Mouse (Mus musculus) right cerebral cortex, postnatal 14 days (tissue): ENCODE results near the gene Npy.

Experiments
- DNase-seq: peaks from one replicate; pipeline ENCODE4 v3.0.0; 2022

Npy gene

DNA sequence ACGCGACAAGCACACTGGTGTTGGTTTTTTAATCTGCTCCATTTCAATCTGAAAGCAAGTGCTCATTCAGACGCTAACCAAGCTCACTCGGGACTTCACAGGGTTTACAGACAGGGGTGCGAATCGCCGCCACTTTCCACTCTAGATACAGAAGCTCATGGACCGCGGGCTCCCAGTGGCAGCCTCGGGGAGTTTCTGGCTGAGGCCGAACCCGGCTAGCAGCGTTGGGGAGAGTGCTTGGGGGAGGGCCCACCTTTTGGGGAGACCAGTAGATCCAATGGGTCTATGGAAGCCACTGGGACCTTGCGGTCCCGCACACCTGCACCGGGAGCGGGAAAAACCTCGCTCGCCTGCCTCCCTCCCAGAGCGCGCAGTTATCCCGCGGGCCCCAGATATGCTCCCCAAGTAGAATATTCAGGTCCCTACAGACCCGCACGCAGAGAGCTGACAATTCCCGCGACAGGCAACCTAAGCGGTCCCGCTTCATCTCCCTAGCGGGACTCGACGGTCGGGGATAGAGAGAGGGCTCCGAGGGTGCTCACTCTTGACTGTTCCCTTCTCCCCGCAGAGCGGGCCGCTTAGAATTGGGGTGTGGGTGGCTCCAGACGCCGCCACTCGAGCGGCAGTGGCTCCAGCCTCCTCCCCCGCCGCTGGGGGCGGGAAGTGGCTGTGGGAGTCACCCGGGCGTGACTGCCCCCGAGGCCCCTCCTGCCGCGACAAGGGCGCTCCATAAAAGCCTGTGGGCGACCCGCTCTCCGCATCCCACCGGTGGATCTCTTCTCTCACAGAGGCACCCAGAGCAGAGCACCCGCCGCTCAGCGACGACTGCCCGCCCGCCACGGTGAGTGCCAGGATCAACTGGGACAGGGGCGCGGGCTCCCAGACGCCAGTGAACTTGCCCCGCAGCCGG lies at the start of gene Npy:
TSS of gene Npy (plus strand) at position 750 of the 910 bp plus-strand sequence.
- peak; percentile 18 for DNase-seq

DNA sequence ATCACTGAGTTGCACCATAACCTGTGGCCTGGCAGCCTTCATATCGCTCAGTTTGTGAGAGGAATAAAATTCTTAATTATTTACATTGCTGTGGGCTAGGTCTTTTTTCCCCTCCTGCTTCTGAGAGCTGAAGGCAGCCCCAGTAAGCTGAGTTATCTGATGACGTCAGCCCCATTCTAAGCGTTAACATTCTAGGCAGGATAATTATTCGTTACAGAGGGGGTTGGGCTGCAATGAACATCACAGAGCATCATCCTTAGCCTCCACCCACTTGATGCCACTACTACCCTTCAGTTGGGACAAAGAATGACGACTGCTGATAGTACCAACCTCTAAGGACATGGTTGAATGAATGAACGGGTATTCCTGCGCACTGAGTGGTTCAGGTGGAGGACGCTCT lies 47.5 kb upstream of the Npy start:
- no peak for DNase-seq

DNA sequence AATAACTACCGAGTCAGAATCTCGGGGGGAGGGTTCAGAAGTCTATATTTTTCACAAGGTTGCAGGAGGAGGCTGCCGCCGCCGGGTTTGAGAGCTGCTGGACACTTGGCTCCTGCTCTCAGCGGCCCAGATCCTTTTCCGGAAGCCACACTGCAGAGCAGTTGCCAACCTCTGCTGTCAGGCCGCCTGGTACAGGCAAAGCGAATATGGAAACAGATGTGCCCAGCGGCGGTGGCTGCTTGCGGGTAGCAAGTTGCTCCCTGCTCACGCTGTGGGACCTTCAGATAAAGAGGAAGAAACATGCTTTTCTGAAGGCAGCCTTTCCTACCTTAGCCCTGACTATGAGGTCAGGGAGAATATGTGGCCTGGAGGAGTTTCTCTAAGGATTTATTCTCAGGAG lies 44.4 kb upstream of the Npy start:
- DNase-seq, result no peak

DNA sequence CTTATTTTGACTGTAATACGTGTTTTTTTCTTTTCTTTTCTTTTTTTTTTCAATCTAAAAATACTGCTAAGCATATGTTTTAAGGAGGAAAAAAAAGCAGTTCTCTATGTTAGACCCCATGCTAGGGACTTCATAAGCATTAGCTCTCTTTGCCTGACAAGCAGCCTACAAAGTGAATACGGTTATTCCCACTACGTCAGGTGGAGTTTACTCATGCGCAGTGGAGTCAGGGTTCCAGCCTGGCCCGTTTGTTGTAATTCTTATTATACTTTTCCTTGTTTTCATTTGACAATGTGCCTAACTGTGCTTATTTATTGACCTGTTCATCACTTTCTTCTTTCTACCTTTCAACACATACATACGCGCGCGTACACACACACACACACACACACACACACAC lies 43.8 kb upstream of the Npy start:
- DNase-seq, result no peak

DNA sequence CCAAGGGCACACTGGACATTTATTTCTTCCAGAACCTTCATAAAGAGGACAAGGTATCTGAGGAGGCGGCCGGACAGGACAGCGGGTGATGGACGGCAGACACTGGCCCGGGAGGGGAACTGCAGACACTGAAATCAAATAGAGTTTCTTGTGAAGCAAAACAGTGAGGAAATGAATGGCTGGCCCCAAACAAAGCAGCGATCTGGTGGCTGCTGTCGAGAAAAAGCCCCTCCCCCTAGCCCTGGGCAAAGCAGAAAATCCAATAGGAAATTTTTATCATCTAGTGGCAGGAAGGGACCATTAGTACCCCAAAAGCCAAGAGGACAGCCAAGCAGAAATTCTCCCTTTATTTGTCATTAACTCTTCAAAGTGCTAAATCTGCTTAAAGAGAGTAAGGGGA lies 42.9 kb upstream of the Npy start:
- DNase-seq, result no peak

- DNase-seq, result no peak
Observed at GRCm38 (mm10) chr6:49780846-49781400, 41.6 kb upstream of the Npy start.

DNA sequence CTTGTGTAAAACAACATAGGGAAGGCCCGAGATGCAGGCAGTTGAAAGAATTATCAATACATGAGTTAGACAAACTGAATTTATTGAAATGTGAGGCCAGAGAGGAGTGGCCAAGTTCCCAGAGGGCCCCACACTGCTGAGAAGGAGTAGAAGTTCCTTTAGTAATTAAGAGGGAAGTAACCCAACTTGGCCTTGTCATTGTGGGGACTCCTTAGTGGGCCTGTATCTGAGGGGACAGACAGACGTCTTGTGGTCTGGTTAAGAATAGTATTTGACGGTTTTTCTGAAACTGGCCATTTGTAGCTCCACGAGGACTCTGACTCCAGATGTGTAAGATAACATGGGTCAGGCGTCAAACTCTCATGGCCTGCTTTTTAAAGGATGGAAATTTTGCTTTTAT lies 40.7 kb upstream of the Npy start:
- DNase-seq, result no peak

- DNase-seq, result no peak
Observed at GRCm38 (mm10) chr6:49782679-49783078, 39.8 kb upstream of the Npy start.

DNA sequence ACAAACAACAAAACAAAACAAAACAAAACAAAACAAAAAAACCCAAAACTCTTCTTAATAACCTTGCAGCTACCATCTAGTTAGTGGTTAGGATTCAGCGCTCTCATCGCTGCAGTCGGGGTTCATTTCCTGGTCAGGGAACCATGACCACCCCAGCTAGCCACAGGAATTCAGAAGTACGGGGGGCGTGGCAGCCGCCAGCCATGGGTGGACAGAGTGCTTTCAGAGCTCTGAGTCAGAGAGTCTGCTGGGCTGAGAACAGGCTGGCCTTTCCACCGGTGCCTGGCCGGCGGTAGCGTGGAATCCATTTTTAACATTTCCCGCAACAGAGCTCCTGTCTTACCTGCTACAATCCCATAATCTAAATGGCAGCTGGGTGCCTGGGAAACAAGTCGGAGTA lies 30.0 kb upstream of the Npy start:
- DNase-seq, result no peak

DNA sequence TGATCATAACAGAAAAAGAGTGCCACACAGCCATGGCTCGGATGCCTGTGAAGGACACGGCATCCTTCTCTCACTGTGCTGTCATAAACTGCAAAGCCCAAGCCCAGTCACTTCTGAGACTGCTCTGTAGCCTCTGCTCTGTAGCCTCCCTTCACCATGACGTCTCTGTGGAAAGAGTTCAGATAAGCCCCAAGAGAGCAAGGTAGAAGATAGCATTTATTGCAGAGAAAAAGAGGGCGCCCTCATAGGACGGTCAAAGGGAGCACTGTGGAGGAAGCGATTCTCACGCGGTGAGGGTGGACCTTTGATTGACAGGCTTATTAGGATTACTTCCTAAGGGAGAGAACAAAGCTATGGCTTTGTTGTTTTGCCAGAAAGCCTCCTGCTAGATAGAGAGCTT lies 18.4 kb upstream of the Npy start:
- DNase-seq, result no peak

DNA sequence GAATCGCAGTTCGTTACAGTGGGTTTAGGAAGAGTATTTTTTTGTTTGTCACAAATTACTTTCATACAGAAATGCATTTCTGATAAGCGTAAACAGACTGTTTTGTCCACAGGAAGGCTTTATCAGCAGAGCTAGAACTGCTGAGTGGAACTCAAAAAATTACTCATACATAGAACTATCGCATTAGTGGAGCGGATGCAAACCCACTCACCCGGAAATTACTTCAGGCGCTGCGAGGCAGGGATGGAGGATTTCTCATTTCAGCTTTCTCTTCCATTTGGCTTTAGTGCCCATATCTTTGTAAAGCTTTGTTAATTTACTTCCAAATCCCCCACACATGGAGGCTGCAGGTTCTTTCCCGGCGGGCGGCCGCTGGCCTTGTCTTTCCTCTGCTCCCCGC lies 14.4 kb upstream of the Npy start:
- no peak for DNase-seq

GRCm38 (mm10) chr6:49817183-49817582 lies 5.3 kb upstream of the Npy start:
- no peak for DNase-seq

DNA sequence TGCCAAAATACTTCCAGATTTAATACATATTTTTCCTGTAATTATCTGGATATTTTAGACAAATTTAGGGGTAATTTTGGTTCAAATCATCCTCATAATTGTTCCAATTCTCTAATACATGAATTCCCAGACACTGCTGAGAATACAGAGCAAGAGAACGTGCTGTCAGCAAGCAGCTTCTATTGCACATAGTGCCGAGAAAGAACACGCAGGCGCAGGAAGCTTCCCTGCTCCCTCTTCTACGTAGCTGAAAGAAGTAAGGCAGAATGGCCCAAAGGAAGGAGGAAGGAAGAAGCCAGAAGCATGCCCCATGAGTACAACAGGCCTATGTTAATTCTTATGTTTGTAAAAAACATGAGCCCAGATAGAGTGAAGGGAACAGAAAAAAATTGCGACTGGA lies 4.9 kb upstream of the Npy start:
- DNase-seq, result peak; percentile 27

DNA sequence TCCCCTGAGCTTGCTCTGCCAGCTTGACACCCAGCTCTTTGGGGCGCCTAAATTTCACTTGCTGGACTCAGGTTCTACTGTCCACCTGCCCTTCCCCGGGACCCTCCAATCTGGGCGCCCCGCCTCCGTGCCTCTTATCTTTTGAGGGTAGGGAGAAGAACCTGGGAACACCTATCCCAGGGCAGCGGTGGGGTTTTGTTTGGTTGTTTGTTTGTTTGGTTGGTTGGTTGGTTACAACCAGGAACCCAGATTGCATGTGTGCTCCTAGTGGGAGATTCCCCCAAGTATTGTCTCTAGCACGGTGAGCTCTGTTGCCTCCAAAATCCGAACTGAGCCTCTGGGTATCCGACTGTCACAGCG lies 341 bp downstream of the Npy start:
- DNase-seq, result no peak

DNA sequence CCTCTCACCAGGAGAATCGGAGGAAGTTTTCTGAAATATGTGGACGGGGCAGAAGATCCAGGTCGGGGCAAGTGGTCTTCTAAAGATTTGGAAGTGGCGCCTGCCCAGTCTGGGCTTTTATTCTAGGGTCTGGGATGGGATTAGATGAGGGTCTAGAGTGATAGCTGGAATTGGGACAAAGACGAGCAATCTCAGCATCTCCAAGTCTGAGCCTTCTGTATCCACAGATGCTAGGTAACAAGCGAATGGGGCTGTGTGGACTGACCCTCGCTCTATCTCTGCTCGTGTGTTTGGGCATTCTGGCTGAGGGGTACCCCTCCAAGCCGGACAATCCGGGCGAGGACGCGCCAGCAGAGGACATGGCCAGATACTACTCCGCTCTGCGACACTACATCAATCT lies 861 bp downstream of the Npy start:
- no peak for DNase-seq

- no peak for DNase-seq
Observed at GRCm38 (mm10) chr6:49823821-49824220, 1.3 kb downstream of the Npy start.

DNA sequence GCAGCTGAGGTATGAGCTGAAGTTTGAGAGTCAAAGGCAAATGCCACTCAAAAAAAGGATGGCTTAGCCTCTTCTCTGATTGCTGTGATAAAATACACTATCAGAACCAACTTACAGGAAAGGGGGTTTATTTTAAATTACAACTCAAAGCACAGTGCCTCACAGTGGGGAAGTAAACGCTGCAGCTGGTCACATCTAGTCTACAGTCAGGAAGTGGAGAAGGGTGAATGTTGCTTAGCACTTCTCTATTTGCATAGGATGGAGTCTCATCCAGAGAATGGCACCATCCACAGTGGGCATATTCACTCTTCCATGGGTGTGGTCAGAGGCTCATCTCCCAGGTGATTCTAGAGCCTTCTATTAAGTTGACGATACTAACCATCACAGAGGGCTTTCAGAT lies 9.1 kb downstream of the Npy start:
- DNase-seq, result no peak

DNA sequence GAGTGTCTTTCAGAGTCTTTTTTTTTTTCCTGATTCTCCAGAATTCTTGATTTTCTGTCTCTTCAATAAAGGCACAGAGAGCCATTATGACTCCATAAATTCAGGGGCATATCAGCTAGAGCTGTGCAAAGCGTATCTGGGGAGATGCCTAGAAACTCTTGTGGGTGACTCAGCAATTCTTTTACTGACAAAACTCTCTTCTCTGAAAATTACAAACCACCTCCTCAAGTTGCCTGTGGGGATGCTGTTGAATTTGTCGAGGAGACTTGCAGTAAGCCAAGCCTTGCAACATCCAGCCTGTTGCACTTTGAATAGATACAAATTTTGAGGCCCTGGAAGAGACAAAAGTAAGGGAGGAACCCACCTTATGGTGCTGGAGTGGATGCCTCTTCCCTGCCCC lies 34.3 kb downstream of the Npy start:
- no peak for DNase-seq

GRCm38 (mm10) chr6:49867571-49867970 lies 45.1 kb downstream of the Npy start:
- DNase-seq, result no peak

DNA sequence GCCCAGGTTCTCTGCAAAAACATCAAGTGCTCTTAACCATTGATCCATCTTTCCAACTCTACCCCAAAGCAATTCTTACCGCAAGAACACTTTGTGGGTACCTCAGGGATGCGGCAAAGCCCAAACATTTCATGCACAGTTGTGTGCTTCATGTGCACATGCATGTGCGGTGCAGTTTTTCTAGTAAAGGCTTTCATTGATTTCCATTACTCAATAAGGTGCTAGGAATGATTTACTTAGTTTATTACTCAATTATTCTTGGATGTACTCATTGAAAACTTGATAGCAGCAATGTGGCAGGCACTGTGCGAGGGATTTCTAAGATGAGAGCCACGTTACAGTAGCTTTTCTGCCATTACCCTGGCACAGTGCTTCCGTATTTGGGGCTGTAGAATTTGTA lies 48.6 kb downstream of the Npy start:
- no peak for DNase-seq

DNA sequence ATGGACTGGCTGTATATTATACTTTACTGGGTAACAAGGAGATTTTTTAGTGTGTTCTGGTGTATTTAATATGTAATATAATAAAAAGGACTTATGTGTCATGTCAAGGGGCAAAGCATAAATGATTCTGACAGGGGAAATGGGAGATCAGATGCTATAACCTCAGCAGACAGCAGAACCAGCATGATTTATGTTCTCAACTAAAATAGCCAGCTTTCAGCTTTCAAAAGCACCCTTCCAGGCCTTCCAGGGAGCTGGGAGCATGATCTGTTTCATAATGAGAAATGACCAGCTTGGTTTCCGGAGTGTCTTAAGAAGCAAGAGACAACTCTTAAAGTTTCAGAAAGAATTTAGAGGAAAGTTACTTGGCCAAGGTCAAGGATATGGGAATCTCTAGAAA lies 51.0 kb downstream of the Npy start:
- DNase-seq, result no peak

DNA sequence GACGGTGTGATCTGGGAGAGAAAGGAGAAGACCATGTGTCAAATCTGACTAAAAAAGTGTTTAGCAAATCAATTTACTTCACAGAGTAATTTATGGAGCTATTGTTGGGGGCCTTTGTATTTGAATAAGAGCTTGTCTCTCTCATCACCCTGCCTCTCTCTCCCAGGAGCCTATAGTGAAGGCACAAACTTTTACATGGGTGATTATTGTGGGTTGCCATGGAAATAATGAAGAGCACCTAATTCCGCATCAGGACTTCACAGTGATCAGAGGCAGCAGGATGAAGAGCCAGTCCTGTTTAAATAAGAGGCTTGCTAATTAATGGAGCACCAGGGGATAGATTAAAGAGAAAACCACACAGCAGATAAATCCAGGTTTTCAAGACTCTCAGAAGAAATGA lies 52.6 kb downstream of the Npy start:
- no peak for DNase-seq

- peak; percentile 15 for DNase-seq
Observed at GRCm38 (mm10) chr6:49875791-49876190, 53.3 kb downstream of the Npy start.
